Mouse (Mus musculus) heart, postnatal 0 days (tissue): ENCODE measurements around the gene Chd4. TPM values are rescaled to one million over a fixed set of nuclear protein-coding genes. Genes with fewer than 3 reads are reported as not detected.

Experiments
- ATAC-seq: fragments of 200-750 bp; cut with Nextera tagmentation; 2 replicates; pipeline ENCODE4 v1.8.0; 2017; ENCODE audit warnings: low read depth, moderate number of reproducible peaks, moderate library complexity; ENCODE audit not compliant: insufficient read depth
- DNase-seq: peaks from one replicate; pipeline ENCODE4 v3.0.0-alpha.2; 2016; ENCODE audit warnings: low spot score
- H3K27ac ChIP-seq: fragments of 300-500 bp; sonication (generic); 2 replicates; pipeline ENCODE4 v1.5.1; 2014; ENCODE audit warnings: low read depth, mild to moderate bottlenecking
- H3K27me3 ChIP-seq: fragments of 300-500 bp; sonication (generic); 2 replicates; pipeline ENCODE4 v1.6.1; 2014; ENCODE audit warnings: low read length, mixed read lengths; ENCODE audit not compliant: control insufficient read depth, insufficient read depth
- H3K36me3 ChIP-seq: fragments of 300-500 bp; sonication (generic); replicated peaks from 2 replicates; pipeline ENCODE4 v1.6.1; 2014; ENCODE audit warnings: low read length, mixed read lengths; ENCODE audit not compliant: control insufficient read depth, insufficient read depth
- H3K4me1 ChIP-seq: fragments of 300-500 bp; sonication (generic); 2 replicates; pipeline ENCODE4 v1.6.1; 2014; ENCODE audit warnings: antibody characterized with exemption; ENCODE audit not compliant: control insufficient read depth, insufficient read depth
- H3K4me2 ChIP-seq: fragments of 300-500 bp; sonication (generic); 2 replicates; pipeline ENCODE4 v1.6.1; 2014; ENCODE audit warnings: low read depth, mild to moderate bottlenecking, low read length, moderate library complexity
- H3K4me3 ChIP-seq: fragments of 300-500 bp; sonication (generic); 2 replicates; pipeline ENCODE4 v1.5.1; 2014; ENCODE audit warnings: low read depth, low read length
- H3K9ac ChIP-seq: fragments of 300-500 bp; sonication (generic); replicated peaks from 2 replicates; pipeline ENCODE4 v1.6.1; 2014; ENCODE audit warnings: low read depth, low read length, mixed read lengths
- H3K9me3 ChIP-seq: fragments of 300-500 bp; sonication (generic); replicated peaks from 2 replicates; pipeline ENCODE4 v1.6.1; 2016; ENCODE audit warnings: low read length; ENCODE audit not compliant: control insufficient read depth
- CTCF ChIP-seq: IDR thresholded peaks from 2 replicates; pipeline ENCODE4 v1.5.1; 2016; ENCODE audit warnings: antibody characterized with exemption, control low read depth, low read depth
- EP300 ChIP-seq: IDR thresholded peaks from 2 replicates; pipeline ENCODE4 v1.6.1; 2016; ENCODE audit warnings: antibody characterized with exemption, low read depth
- WGBS: fragments of 180-500 bp; shearing (Covaris S2); extraction: QIAGEN DNeasy Blood & Tissue Kit; methylation state at CpG from one replicate; pipeline ENCODE4 v1.1.7; 2014; 5-methylcytosine and 5-hydroxymethylcytosine counted together
- polyA plus RNA-seq: library from polyadenylated mRNA; unstranded; fragments of >200 nt; fragmentation: Nextera tagmentation; extraction: Ambion mirVana; gene quantifications from 2 replicates; pipeline ENCODE4 v1.2.1, GENCODE M21; 2015
- total RNA-seq: library from RNA; depleted of rRNA; stranded (reverse); fragments of >200 nt; gene quantifications from 2 replicates; pipeline ENCODE4 v1.2.3, GENCODE M21; 2014; ENCODE audit warnings: low replicate concordance

The Chd4 gene
- total and polyA plus RNA-seq, 2 experiments from 2014 or later: 58.1 to 82.2 TPM

DNA sequence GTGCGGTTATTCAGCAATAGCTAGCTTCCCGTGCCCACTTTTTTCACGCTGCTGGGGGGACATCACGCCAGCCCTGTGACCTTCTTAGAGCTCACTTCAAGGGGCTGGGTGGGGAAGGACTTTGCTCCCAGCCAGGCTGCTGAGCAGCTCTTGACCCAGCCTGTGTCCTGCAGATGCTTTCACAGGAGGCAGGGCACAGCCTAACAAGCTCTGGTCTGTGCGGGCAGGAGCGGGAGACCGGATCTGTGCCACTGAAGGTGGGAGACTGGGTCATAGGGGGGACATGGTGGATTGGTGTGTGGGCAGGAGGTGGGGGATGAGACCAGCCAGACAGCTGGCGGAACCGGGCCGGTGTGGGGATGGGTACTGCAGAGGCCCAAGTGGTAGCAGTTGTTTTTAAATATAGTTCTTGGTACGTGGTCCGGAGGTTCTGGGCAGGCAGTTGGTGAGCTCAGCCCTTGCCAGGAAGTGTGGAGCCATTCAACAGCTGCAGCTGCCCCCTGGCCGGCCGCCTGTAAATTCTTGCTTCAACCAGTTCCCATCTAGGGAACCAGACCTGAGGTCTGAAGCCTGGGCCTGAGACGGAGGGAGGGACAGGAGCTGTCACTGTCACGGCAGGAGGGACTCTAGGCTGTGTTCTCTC, 53.3 kb downstream of the Chd4 start:
- H3K36me3 ChIP-seq: peaks cover 30% of the 10 kb centered on the region
- no peaks in the 10 kb centered on the region for H3K9me3 ChIP-seq
- WGBS: 28% methylated on average over 16 of the region's 16 CpGs
- peak overlapping the region; percentile 93 for H3K4me2 ChIP-seq
- H3K27ac ChIP-seq: peak overlapping the region; percentile 93
- peak; percentile 69 for DNase-seq
- peak overlapping the region; percentile 37; the same call in 1 of the 2 replicates for H3K9ac ChIP-seq
- peaks cover 43% of the 10 kb centered on the region for H3K4me1 ChIP-seq
- TF ChIP-seq EP300 (0 out of 2 replicates have a peak, but pooled peaks have one; percentile 15), CTCF (no peak)
- H3K27me3 ChIP-seq: no peaks in the 10 kb centered on the region
- H3K4me3 ChIP-seq: peak overlapping the region; percentile 18
- peak; percentile 17 for ATAC-seq

GRCm38 (mm10) chr6:125149569-125149950, 53.8 kb downstream of the Chd4 start:
- peak overlapping the region; percentile 93 for H3K4me2 ChIP-seq
- 0 out of 2 replicates have a peak overlapping the region, but pooled peaks have one; percentile 37 for H3K9ac ChIP-seq
- TF ChIP-seq EP300: no peak
- no peak for TF ChIP-seq CTCF
- ATAC-seq (no peak), DNase-seq (no peak)
- H3K27me3 ChIP-seq: no peaks in the 10 kb centered on the region
- H3K4me3 ChIP-seq: no peak overlapping the region
- peak overlapping the region; percentile 93 for H3K27ac ChIP-seq
- no peaks in the 10 kb centered on the region for H3K9me3 ChIP-seq
- H3K36me3 ChIP-seq: peaks cover 34% of the 10 kb centered on the region
- 33% methylated on average over 7 of the region's 7 CpGs for WGBS
- peaks cover 43% of the 10 kb centered on the region for H3K4me1 ChIP-seq

DNA sequence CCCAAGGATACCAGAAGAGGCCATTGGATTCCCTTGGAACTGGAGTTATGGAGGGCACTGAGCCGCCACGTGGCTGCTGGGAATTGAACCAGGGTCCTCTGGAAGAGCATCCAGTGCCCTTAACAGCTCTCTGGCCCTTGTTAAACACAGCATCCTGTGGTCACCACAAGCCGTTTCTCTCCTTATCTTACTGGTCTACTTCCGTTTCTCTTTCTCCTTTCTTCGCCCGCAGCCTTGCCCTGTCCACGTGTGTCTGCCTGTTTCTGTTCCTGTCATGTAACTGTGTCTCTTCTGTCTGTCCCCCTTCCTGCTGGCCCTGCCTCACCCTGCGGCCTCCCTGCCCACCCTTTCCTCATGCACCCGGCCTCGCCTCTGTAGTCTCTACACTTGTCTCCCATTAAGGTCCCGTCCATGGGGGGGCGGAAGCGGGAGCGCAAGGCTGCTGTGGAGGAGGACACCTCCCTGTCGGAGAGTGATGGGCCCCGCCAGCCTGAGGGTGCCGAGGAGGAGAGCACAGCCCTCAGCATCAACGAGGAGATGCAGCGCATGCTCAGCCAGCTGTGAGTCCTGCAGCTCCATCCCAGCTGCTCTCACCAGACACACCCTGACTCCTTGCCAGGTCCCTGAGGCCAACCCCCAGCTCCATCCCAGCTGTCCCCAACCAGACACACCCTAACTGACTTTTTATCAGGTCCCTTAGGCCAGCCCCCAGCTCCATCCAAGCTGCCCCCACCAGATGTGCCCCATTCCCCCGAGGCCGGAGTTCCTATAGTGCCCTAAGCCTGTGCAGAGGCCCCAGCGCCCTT, 56.6 kb downstream of the Chd4 start:
- no peak overlapping the region for H3K4me2 ChIP-seq
- H3K27ac ChIP-seq: no peak overlapping the region
- H3K27me3 ChIP-seq: no peaks in the 10 kb centered on the region
- TF ChIP-seq EP300 (no peak), CTCF (no peak)
- peaks cover 51% of the 10 kb centered on the region for H3K36me3 ChIP-seq
- H3K9ac ChIP-seq: no peak overlapping the region
- 69% methylated on average over 22 of the region's 22 CpGs for whole genome bisulfite sequencing
- no peak overlapping the region for H3K4me3 ChIP-seq
- ATAC-seq (no peak), DNase-seq (no peak)
- peaks cover 25% of the 10 kb centered on the region for H3K4me1 ChIP-seq
- no peaks in the 10 kb centered on the region for H3K9me3 ChIP-seq

- 83% methylated on average over 5 of the region's 5 CpGs for WGBS
- no peaks in the 10 kb centered on the region for H3K9me3 ChIP-seq
- TF ChIP-seq EP300: no peak
- TF ChIP-seq CTCF: no peak
- no peak for ATAC-seq
- peaks cover 19% of the 10 kb centered on the region for H3K4me1 ChIP-seq
- no peak overlapping the region for H3K9ac ChIP-seq
- no peaks in the 10 kb centered on the region for H3K27me3 ChIP-seq
- no peak overlapping the region for H3K4me2 ChIP-seq
- H3K27ac ChIP-seq: no peak overlapping the region
- no peak overlapping the region for H3K4me3 ChIP-seq
- no peak for DNase-seq
- H3K36me3 ChIP-seq: peaks cover 57% of the 10 kb centered on the region
Measured at GRCm38 (mm10) chr6:125153018-125153389, 57.2 kb downstream of the Chd4 start.

DNA sequence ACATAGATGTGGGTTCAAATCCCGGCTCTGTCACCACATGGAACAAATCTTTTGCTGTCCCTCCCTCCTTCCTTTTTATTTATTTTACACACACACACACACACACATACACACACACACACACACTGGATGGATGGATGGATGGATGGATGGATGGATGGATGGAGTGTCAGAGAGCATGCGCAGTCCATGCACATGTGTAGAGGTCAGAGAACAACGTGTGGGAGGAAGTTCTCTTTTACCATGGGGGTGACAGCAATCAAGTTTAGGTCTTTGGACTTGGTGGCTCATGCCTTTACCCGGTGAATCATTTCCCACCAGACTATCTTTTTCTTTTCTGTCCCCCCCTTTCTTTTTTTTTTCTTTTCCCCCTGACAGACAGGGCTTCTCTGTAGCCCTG, 57.9 kb downstream of the Chd4 start:
- Histone ChIP-seq H3K9me3 (no peaks in the 10 kb centered on the region), H3K27me3 (no peaks in the 10 kb centered on the region), H3K27ac (no peak overlapping the region), H3K36me3 (peaks cover 61% of the 10 kb centered on the region), H3K9ac (no peak overlapping the region), H3K4me2 (no peak overlapping the region), H3K4me3 (no peak overlapping the region), H3K4me1 (peaks cover 12% of the 10 kb centered on the region)
- TF ChIP-seq CTCF (no peak), EP300 (no peak)
- no peak for DNase-seq
- WGBS: 88% methylated on average over 4 of the region's 4 CpGs
- ATAC-seq: no peak
